Mouse (Mus musculus): ENCODE measurements around the gene Tktl1. TPM values are rescaled to one million over a fixed set of nuclear protein-coding genes. Genes with fewer than 3 reads are reported as not detected.

Gene Tktl1
- polyA plus RNA-seq, 1 experiment from 2014 or later = 0.08 TPM

GRCm38 (mm10) chrX:74243396-74243795 is 66.3 kb downstream of the Tktl1 start:
- peaks cover 13% of the 10 kb centered on the region; the same call in 1 of the 2 replicates for H3K4me1 ChIP-seq (replicated peaks; ENCODE audit: control insufficient read depth, insufficient read depth, low read length)
- peaks cover 47% of the 10 kb centered on the region for H3K36me3 ChIP-seq (replicated peaks; ENCODE audit: control insufficient read depth, insufficient read depth)
- no peaks in the 10 kb centered on the region for H3K27me3 ChIP-seq (ENCODE audit: control insufficient read depth, insufficient read depth, low read length)
- ATAC-seq (ENCODE audit: low FRiP score) = no peak
- peak overlapping the region; percentile 61 for H3K4me3 ChIP-seq (replicated peaks; ENCODE audit: low read length)
- peak overlapping the region; percentile 74 for H3K4me2 ChIP-seq (replicated peaks)
- no peaks in the 10 kb centered on the region for H3K9me3 ChIP-seq (ENCODE audit: control insufficient read depth, low read length)
- WGBS = 96% methylated on average over 2 of the region's 2 CpGs
- H3K27ac ChIP-seq = no peak overlapping the region
- no peak for DNase-seq (ENCODE audit: low spot score)
- no peak overlapping the region; the same call in 1 of the 2 replicates for H3K9ac ChIP-seq

- DNase-seq (ENCODE audit: low spot score) (no peak), ATAC-seq (ENCODE audit: low FRiP score) (no peak)
- Histone ChIP-seq H3K4me3 (replicated peaks; ENCODE audit: low read length) (peak overlapping the region; percentile 61), H3K4me1 (replicated peaks; ENCODE audit: control insufficient read depth, insufficient read depth, low read length) (peaks cover 13% of the 10 kb centered on the region; the same call in 1 of the 2 replicates), H3K9ac (peak overlapping the region; percentile 86), H3K27ac (peak overlapping the region; percentile 89), H3K36me3 (replicated peaks; ENCODE audit: control insufficient read depth, insufficient read depth) (peaks cover 42% of the 10 kb centered on the region), H3K4me2 (replicated peaks) (peak overlapping the region; percentile 74), H3K9me3 (ENCODE audit: control insufficient read depth, low read length) (no peaks in the 10 kb centered on the region), H3K27me3 (ENCODE audit: control insufficient read depth, insufficient read depth, low read length) (no peaks in the 10 kb centered on the region)
- WGBS = 53% methylated on average over 3 of the region's 3 CpGs
Observed at GRCm38 (mm10) chrX:74243807-74244206, 66.7 kb downstream of the Tktl1 start.

- DNase-seq (ENCODE audit: low spot score) = peak; percentile 53
- H3K4me2 ChIP-seq (replicated peaks) = peak overlapping the region; percentile 74
- ATAC-seq (ENCODE audit: low FRiP score) = peak; percentile 53
- peak overlapping the region; percentile 61 for H3K4me3 ChIP-seq (replicated peaks; ENCODE audit: low read length)
- H3K4me1 ChIP-seq (replicated peaks; ENCODE audit: control insufficient read depth, insufficient read depth, low read length) = peaks cover 13% of the 10 kb centered on the region; the same call in 1 of the 2 replicates
- peaks cover 34% of the 10 kb centered on the region for H3K36me3 ChIP-seq (replicated peaks; ENCODE audit: control insufficient read depth, insufficient read depth)
- no peaks in the 10 kb centered on the region for H3K9me3 ChIP-seq (ENCODE audit: control insufficient read depth, low read length)
- peak overlapping the region; percentile 89 for H3K27ac ChIP-seq
- WGBS = 22% methylated on average over 3 of the region's 3 CpGs
- peak overlapping the region; percentile 86 for H3K9ac ChIP-seq
- H3K27me3 ChIP-seq (ENCODE audit: control insufficient read depth, insufficient read depth, low read length) = no peaks in the 10 kb centered on the region
Observed at GRCm38 (mm10) chrX:74244614-74245083, 67.6 kb downstream of the Tktl1 start.

- ATAC-seq (ENCODE audit: low FRiP score) = no peak
- 41% methylated on average over 1 of the region's 1 CpGs for WGBS
Observed at GRCm38 (mm10) chrX:74245107-74245506, 68.0 kb downstream of the Tktl1 start.

GRCm38 (mm10) chrX:74245687-74246086 is 68.6 kb downstream of the Tktl1 start:
- Histone ChIP-seq H3K4me1 (replicated peaks; ENCODE audit: control insufficient read depth, insufficient read depth, low read length) (peaks cover 13% of the 10 kb centered on the region; the same call in 1 of the 2 replicates), H3K27me3 (ENCODE audit: control insufficient read depth, insufficient read depth, low read length) (no peaks in the 10 kb centered on the region), H3K9ac (peak overlapping the region; percentile 86), H3K36me3 (replicated peaks; ENCODE audit: control insufficient read depth, insufficient read depth) (peaks cover 24% of the 10 kb centered on the region), H3K9me3 (ENCODE audit: control insufficient read depth, low read length) (no peaks in the 10 kb centered on the region), H3K4me3 (replicated peaks; ENCODE audit: low read length) (peak overlapping the region; percentile 61), H3K27ac (peak overlapping the region; percentile 89), H3K4me2 (replicated peaks) (peak overlapping the region; percentile 74)
- 13% methylated on average over 21 of the region's 21 CpGs for WGBS
- peak; percentile 74 for DNase-seq (ENCODE audit: low spot score)
- ATAC-seq (ENCODE audit: low FRiP score) = peak; percentile 63

More at GRCm38 (mm10) chrX:74245107-74245506, 68.0 kb downstream of the Tktl1 start:
- no peak for DNase-seq (ENCODE audit: low spot score)
- H3K9me3 ChIP-seq (ENCODE audit: control insufficient read depth, low read length) = no peaks in the 10 kb centered on the region
- H3K4me1 ChIP-seq (replicated peaks; ENCODE audit: control insufficient read depth, insufficient read depth, low read length) = peaks cover 13% of the 10 kb centered on the region; the same call in 1 of the 2 replicates
- H3K27ac ChIP-seq = peak overlapping the region; percentile 89
- H3K4me3 ChIP-seq (replicated peaks; ENCODE audit: low read length) = peak overlapping the region; percentile 61
- peaks cover 29% of the 10 kb centered on the region for H3K36me3 ChIP-seq (replicated peaks; ENCODE audit: control insufficient read depth, insufficient read depth)
- H3K4me2 ChIP-seq (replicated peaks) = peak overlapping the region; percentile 74
- H3K9ac ChIP-seq = peak overlapping the region; percentile 86
- H3K27me3 ChIP-seq (ENCODE audit: control insufficient read depth, insufficient read depth, low read length) = no peaks in the 10 kb centered on the region

- Histone ChIP-seq H3K27ac (peak overlapping the region; percentile 89), H3K4me2 (replicated peaks) (peak overlapping the region; percentile 74), H3K9ac (peak overlapping the region; percentile 86), H3K27me3 (ENCODE audit: control insufficient read depth, insufficient read depth, low read length) (no peaks in the 10 kb centered on the region), H3K9me3 (ENCODE audit: control insufficient read depth, low read length) (no peaks in the 10 kb centered on the region), H3K36me3 (replicated peaks; ENCODE audit: control insufficient read depth, insufficient read depth) (peaks cover 18% of the 10 kb centered on the region), H3K4me1 (replicated peaks; ENCODE audit: control insufficient read depth, insufficient read depth, low read length) (peaks cover 13% of the 10 kb centered on the region; the same call in 1 of the 2 replicates), H3K4me3 (replicated peaks; ENCODE audit: low read length) (peak overlapping the region; percentile 61)
- DNase-seq (ENCODE audit: low spot score) = peak; percentile 87
- peak; percentile 89 for ATAC-seq (ENCODE audit: low FRiP score)
- 17% methylated on average over 38 of the region's 38 CpGs for WGBS
Observed at GRCm38 (mm10) chrX:74246213-74246681, 69.2 kb downstream of the Tktl1 start.

GRCm38 (mm10) chrX:74246693-74247092 is 69.6 kb downstream of the Tktl1 start:
- Histone ChIP-seq H3K4me3 (replicated peaks; ENCODE audit: low read length) (peak overlapping the region; percentile 61), H3K27ac (peak overlapping the region; percentile 67), H3K27me3 (ENCODE audit: control insufficient read depth, insufficient read depth, low read length) (no peaks in the 10 kb centered on the region), H3K9ac (peak overlapping the region; percentile 51), H3K36me3 (replicated peaks; ENCODE audit: control insufficient read depth, insufficient read depth) (peaks cover 14% of the 10 kb centered on the region), H3K4me1 (replicated peaks; ENCODE audit: control insufficient read depth, insufficient read depth, low read length) (peaks cover 13% of the 10 kb centered on the region; the same call in 1 of the 2 replicates), H3K4me2 (replicated peaks) (peak overlapping the region; percentile 74), H3K9me3 (ENCODE audit: control insufficient read depth, low read length) (no peaks in the 10 kb centered on the region)
- DNase-seq (ENCODE audit: low spot score) (no peak), ATAC-seq (ENCODE audit: low FRiP score) (peak; percentile 7)
- WGBS = 19% methylated on average over 14 of the region's 15 CpGs

- WGBS = 14% methylated on average over 3 of the region's 3 CpGs
- ATAC-seq (ENCODE audit: low FRiP score) = no peak
- DNase-seq (ENCODE audit: low spot score) = peak; percentile 68
- Histone ChIP-seq H3K9ac (no peak overlapping the region), H3K4me2 (replicated peaks) (peak overlapping the region; percentile 57), H3K4me1 (replicated peaks; ENCODE audit: control insufficient read depth, insufficient read depth, low read length) (peaks cover 5% of the 10 kb centered on the region; the same call in 1 of the 2 replicates), H3K4me3 (replicated peaks; ENCODE audit: low read length) (no peak overlapping the region), H3K27me3 (ENCODE audit: control insufficient read depth, insufficient read depth, low read length) (no peaks in the 10 kb centered on the region), H3K36me3 (replicated peaks; ENCODE audit: control insufficient read depth, insufficient read depth) (no peaks in the 10 kb centered on the region), H3K9me3 (ENCODE audit: control insufficient read depth, low read length) (no peaks in the 10 kb centered on the region), H3K27ac (no peak overlapping the region)
Observed at GRCm38 (mm10) chrX:74248651-74249050, 71.6 kb downstream of the Tktl1 start.

- H3K4me1 ChIP-seq (replicated peaks; ENCODE audit: control insufficient read depth, insufficient read depth, low read length) = no peaks in the 10 kb centered on the region
- H3K36me3 ChIP-seq (replicated peaks; ENCODE audit: control insufficient read depth, insufficient read depth) = no peaks in the 10 kb centered on the region
- DNase-seq (ENCODE audit: low spot score) (peak; percentile 48), ATAC-seq (ENCODE audit: low FRiP score) (no peak)
- no peaks in the 10 kb centered on the region for H3K9me3 ChIP-seq (ENCODE audit: control insufficient read depth, low read length)
- H3K4me3 ChIP-seq (replicated peaks; ENCODE audit: low read length) = peak within 1 kb of the TSS; percentile 35
- H3K27ac ChIP-seq = peak within 1 kb of the TSS; percentile 59
- WGBS = 21% methylated on average over 36 of the region's 38 CpGs
- no peaks in the 10 kb centered on the region for H3K27me3 ChIP-seq (ENCODE audit: control insufficient read depth, insufficient read depth, low read length)
- peak within 1 kb of the TSS; percentile 60 for H3K9ac ChIP-seq
- peak within 1 kb of the TSS; percentile 57 for H3K4me2 ChIP-seq (replicated peaks)
Observed at GRCm38 (mm10) chrX:74249615-74250014, 72.6 kb downstream of the Tktl1 start, which contains the start of gene Flna. Gene Flna, minus strand, starts transcription at chrX:74249820.

Data from hindbrain, embryonic 14.5 days (tissue).